Mouse (Mus musculus): ENCODE data around the gene Capn2. TPM values are rescaled to one million over a fixed set of nuclear protein-coding genes. Genes with fewer than 3 reads are reported as not detected.

The Capn2 gene
- 10 to 100 TPM; 57.9 to 59.5 TPM for total RNA-seq (2021)

DNA sequence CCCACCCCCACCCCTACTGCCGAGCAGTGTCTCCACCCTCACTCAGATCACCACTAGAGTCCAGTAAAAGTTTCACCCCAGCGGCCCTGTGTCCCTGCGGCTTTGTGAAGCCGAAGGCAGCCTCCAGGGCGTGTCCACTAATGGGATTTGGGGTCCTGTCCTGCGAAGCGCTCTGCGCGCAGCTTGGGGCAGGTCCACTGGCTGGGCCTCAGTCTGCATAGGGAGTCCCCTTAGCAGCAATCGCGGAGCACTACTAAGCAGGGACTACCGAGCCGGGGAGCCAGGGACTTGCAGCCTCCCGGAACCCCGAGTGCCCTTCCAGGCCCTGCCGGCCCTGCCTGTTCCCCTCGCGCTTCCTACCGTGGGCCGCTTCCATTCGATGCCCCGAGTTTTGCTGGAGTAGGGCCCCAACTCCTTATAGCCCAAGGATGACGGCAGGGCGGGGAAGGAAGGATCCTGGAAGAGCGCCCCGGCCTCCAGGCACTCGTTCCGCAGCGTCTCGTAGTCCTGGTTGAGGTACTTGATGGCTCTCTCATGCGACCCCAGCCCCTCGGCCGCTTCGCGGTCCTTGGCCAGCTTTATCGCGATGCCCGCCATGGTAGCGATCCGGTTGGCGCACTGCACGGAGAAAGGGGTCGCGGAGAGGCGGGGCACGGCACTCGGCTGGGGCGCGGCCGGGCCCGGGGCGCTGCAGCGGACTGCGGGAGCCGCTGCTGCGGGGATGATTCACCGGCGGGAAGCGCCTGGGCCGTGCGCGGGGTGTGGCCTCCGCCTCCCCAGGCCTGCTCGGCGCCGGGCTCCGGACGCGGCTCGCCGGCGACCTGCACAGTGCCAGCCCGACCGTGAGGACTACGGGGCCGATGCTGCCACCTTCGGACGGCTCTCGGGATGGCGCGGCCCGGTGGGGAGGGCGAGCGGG lies at the start of gene Capn2:
TSS of gene Capn2 (minus strand) at position 851 of the 919 bp plus-strand sequence.
- DNase-seq, result peak; percentile 77 to 81

DNA sequence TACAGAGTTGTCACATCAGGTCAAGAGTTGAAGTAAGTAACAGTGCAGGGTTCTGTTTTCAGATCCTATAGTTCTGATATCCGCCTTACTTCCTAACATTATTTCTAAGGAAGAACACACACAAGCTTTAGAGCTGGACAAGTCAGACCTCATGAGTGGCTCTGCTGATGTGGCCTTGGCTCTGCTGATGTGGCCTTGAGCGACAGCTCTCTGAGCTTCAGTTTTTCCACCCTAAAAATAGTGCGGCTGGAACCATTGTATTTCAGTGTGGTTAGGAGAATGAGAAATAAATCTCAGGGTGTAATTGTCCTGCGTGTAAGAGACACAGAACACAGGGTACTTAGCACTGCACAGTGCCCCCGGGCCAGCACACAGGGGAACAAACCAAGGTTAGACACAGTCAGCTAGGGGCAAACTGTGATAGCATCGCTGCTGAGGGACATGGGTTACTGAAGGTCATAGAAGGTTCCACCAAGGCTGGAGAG lies 48.0 kb upstream of the Capn2 start:
- DNase-seq, result no peak

GRCm38 (mm10) chr1:182564408-182565120 lies 47.2 kb upstream of the Capn2 start, which contains the start of gene Capn8:
Gene Capn8, plus strand, starts transcription at chr1:182565007.
- DNase-seq, result no peak

GRCm38 (mm10) chr1:182562576-182563370 lies 45.4 kb upstream of the Capn2 start:
- no peak for DNase-seq

DNA sequence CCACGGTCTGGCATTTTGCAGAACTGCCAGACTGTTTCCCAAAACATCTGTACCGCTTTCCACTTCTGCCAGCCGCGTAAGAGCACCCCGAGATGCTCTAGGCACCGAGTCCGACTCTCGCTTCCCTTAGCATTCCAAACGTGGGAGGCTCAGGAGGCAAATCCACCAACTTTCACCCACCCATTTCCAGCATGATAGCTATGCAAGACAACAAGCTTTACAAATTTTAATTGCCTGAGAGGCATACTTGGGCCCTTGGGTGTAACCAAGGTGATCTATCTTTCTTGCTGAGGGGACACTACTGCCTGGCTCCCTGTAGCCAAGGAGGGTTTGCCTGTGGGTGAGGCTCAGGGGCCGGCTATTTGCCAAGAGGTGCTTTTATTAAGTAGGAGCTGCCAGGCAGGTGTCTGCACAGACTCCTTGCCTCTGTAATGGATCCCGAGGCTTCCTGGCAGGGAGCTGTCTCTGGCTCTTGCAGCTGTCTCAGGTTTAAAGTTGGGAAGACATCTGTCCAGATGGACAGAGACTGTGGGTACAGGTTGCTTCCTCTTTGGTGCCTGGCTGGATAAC lies 44.6 kb upstream of the Capn2 start:
- no peak for DNase-seq

DNA sequence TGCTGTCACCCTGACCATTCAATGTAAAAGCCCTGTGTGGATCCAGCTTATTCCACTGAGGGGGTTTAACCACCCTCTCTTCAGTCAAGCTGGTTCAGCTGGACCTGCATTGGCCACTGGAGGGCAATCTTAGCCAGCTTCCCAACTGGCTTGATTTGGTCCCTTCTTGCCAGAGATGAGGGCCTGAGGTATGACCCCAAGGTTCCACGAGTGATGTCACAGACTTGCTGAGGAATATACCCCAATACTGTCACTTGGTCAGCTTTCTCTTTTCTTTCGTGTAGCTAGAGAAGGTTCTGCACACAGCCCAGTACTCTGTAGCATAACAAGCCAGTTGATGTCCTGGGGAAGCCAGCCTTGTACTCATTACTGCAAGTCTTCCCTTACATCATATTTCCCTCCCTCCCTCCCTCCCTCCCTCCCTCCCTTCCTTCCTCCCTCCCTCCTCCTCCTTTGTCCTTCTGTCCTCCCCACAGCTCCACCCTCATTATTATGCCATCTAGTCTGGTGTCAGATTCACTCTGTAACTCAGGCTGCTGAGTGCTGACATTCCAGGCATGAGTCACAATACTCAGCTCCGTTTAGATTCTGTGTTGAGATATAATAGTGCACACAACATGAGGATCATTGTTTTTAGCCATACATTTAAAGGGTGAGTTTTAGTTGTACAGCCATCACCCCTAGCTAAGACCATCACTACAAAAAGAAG lies 43.1 kb upstream of the Capn2 start:
- peak; percentile 26 to 34 for DNase-seq

DNA sequence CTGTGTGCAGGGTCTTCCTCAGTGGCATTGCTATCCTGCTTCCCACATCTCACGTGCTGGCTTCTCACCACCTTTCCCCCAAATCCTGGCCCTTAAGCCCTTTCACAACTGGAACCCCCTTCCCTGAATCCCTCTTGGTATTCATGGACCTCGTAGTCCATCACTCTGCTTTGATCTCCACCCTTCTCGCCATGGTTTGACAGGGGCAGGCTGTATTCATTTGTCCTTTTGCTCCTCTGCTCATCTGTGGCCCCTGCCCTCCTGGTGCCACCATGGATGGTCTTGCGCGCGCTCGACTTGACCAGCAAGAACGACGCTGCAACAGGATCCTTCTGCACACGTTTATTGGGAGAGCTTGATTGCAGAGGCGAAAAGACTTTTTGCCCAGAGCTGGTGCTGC lies 42.1 kb upstream of the Capn2 start:
- no peak for DNase-seq

DNA sequence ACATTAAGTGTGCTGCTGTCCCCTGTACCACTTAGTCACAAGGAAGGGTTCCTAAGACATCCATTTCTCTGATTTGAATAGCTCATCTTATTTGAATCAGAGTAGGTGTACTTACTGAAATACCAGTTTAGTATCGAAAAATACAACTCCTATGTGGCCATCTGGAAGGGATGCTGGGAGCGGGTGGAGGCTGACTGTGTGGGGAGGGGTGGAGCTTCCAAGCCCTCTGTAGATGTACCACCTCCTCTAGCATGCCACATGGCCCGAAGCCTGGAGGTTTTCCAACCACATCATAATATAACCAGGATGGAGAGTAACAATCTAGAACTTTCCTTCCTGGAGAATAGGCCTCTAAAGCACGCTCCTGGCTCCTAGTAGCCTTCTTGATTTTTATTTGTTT lies 40.9 kb upstream of the Capn2 start:
- no peak for DNase-seq

DNA sequence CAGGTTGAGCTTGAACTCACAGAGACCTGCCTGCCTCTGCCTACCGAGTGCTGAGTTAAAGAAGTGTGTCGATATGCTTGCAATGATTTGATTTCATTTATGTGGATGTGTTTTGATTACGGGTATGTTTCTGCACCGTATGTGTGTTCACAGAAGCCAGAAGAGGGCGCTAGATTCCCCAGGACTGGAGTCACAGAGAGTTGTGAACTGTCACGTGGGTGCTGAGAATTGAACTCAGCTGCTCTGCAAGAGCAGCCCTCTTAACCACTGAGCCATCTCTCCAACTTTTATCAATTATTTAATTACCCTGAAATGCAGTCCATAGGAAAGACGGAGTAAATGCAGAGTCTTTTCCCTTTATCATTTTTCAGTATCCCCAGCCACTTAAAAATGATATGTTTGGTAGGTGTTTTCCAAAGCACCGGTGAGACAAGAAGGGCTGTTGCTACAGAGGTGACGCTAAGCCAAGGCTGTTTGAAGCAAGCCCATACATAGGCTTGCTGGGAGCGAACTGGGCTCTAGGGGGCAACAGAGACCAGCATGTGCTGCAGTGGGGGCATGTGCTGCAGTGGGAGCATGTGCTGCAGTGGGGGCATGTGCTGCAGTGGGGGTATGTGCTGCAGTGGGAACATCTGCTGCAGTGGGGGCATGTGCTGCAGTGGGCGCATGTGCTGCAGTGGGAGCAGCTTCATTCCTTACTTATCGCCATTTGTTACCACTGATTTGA lies 36.4 kb upstream of the Capn2 start:
- DNase-seq, result peak; percentile 41 to 54

GRCm38 (mm10) chr1:182550761-182551160 lies 33.4 kb upstream of the Capn2 start:
- no peak for DNase-seq

DNA sequence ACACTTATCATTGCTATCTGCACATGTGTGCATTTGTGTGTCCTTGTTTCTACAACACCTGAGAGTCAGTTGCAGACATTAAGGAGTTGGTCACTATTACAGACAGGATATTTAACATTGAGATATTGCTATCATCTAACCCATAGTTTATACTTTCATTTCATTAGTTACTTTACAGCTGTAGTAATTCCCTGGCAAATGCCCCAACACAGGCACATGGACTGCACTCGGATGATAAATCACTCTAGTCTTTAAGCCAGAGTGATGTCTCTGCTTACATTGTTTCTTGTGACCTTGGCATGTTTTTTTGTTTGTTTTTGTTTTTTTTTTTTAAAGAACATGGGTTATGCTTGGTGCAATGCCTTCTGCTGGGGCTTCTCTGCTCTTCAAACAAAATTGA lies 26.5 kb upstream of the Capn2 start:
- no peak for DNase-seq

DNA sequence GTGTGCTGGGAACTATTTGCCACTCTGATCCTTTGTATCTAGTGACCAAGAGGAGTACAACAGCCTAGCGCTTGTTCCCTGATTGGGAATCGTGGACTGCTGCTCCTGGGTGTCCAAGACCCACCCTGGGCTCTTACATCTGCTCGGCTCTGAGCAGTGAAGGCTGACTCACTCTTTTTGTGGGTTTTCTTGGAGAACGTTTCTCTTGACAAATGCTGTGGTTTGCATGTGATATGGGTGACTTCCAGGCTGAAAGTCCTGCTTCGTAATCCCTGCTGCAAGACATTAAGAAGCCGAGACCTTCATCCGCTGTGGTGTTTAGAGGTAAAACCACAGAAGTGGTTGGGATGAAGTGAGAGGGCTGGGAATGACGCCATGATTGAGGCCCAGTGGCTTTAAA lies 25.7 kb upstream of the Capn2 start:
- DNase-seq, result no peak

GRCm38 (mm10) chr1:182542110-182542509 lies 24.7 kb upstream of the Capn2 start:
- DNase-seq, result no peak

GRCm38 (mm10) chr1:182539023-182539940 lies 21.9 kb upstream of the Capn2 start:
- peak; percentile 57 to 70 for DNase-seq

DNA sequence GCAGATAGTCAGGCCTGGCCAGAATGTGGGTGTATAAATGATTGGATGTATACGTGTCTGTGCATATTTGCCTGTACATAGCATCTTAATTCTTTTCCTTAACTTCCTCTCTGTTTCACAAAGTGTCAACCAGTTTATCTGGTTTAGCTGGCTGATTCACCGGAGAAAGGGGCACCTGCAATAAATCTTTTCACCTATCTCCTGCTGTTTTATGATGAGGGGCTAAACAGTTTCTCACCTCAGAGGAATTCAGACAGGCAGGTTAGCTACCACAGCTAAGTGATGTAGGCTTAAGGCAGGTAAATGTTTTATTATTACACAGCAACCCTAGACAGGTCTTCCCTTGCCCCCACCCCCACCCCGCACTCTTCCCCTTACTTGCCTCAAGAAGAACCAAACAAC lies 17.7 kb upstream of the Capn2 start:
- DNase-seq, result no peak

DNA sequence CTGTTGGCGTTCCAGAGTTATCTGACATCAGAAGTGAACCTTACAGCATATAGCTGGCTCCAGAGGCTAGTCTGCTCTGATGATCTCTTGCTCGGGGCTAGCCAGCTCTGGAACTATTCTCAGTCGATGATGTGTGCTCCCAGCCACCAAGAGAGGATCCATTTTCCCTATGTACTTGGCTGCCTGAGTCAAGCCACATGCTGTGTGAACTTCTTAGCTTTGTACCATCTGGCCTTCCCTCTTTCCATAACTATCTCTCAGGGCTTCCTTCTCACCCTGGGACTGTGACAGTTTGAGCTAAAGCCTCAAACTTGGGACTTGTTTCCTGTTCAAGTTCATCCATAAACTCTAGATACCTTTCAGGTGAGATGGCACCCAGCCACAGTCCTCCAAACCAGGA lies 16.2 kb upstream of the Capn2 start:
- DNase-seq, result no peak

GRCm38 (mm10) chr1:182527921-182528858 lies 10.8 kb upstream of the Capn2 start:
- DNase-seq, result no peak

DNA sequence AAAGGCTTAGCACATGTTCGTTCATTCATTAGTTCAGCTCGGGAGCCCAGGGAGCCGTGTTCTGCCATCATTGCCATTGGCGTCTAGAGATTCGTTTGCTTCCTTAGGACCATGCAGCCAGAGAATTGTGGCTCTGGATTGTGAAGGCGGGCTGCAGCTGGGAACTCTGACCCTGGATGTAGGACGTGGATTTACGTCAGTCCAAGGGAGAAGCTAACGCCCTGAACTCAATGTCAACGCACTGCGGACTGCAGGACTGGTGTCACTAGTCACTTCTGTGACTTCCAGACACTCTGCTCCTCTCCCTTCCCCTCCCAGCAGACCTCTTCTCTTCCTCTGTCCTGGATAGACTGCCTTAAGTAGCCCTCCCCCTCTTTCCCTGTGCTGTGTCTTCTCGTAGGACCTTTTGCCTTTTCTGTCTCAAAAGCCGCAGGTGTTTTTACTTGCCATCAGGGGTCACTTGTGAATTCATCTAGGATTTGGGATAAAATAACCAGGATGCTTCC lies 9.9 kb upstream of the Capn2 start:
- no peak for DNase-seq

All from layer of hippocampus, postnatal 36 days (tissue).